Mouse (Mus musculus) kidney, embryonic 14.5 days (tissue): ENCODE measurements at regions not wholly inside any gene's neighbourhood (a gene's known extent, or its start where the extent isn't known, plus 50 kb on each side); places are given as distances from the start of the nearest gene placed in this dataset.

Source experiments
- ATAC-seq: fragments of 200-750 bp; cut with Nextera tagmentation; 2 replicates; pipeline ENCODE4 v1.8.0; 2017; ENCODE audit warnings: moderate number of reproducible peaks, mild to moderate bottlenecking, moderate TSS enrichment, moderate library complexity; ENCODE audit not compliant: low FRiP score, low TSS enrichment
- H3K27ac ChIP-seq: fragments of 300-500 bp; sonication (generic); 2 replicates; pipeline ENCODE4 v1.5.1; 2014; ENCODE audit warnings: low read depth, mild to moderate bottlenecking, low read length, moderate library complexity, mixed read lengths
- H3K27me3 ChIP-seq: fragments of 300-500 bp; sonication (generic); 2 replicates; pipeline ENCODE4 v1.6.1; 2014; ENCODE audit warnings: mild to moderate bottlenecking, low read length; ENCODE audit not compliant: control insufficient read depth, insufficient read depth
- H3K36me3 ChIP-seq: fragments of 300-500 bp; sonication (generic); 2 replicates; pipeline ENCODE4 v1.6.1; 2014; ENCODE audit warnings: low read length, mixed read lengths; ENCODE audit not compliant: control insufficient read depth, insufficient read depth
- H3K4me1 ChIP-seq: fragments of 300-500 bp; sonication (generic); 2 replicates; pipeline ENCODE4 v1.6.1; 2014; ENCODE audit warnings: low read length, mixed read lengths; ENCODE audit not compliant: control insufficient read depth, insufficient read depth
- H3K4me2 ChIP-seq: fragments of 300-500 bp; sonication (generic); replicated peaks from 2 replicates; pipeline ENCODE4 v1.6.1; 2014; ENCODE audit warnings: low read depth, mild to moderate bottlenecking, low read length
- H3K4me3 ChIP-seq: fragments of 300-500 bp; sonication (generic); 2 replicates; pipeline ENCODE4 v1.5.1; 2014; ENCODE audit warnings: mild to moderate bottlenecking, low read length
- H3K9ac ChIP-seq: fragments of 300-500 bp; sonication (generic); 2 replicates; pipeline ENCODE4 v1.6.1; 2014; ENCODE audit warnings: low read depth, mild to moderate bottlenecking, low read length, moderate library complexity
- H3K9me3 ChIP-seq: fragments of 300-500 bp; sonication (generic); 2 replicates; pipeline ENCODE4 v1.6.1; 2016; ENCODE audit warnings: low read length; ENCODE audit not compliant: control insufficient read depth
- WGBS: fragments of 180-500 bp; shearing (Covaris S2); extraction: QIAGEN DNeasy Blood & Tissue Kit; methylation state at CpG from one replicate; pipeline ENCODE4 v1.1.7; 2014; 5-methylcytosine and 5-hydroxymethylcytosine counted together

DNA sequence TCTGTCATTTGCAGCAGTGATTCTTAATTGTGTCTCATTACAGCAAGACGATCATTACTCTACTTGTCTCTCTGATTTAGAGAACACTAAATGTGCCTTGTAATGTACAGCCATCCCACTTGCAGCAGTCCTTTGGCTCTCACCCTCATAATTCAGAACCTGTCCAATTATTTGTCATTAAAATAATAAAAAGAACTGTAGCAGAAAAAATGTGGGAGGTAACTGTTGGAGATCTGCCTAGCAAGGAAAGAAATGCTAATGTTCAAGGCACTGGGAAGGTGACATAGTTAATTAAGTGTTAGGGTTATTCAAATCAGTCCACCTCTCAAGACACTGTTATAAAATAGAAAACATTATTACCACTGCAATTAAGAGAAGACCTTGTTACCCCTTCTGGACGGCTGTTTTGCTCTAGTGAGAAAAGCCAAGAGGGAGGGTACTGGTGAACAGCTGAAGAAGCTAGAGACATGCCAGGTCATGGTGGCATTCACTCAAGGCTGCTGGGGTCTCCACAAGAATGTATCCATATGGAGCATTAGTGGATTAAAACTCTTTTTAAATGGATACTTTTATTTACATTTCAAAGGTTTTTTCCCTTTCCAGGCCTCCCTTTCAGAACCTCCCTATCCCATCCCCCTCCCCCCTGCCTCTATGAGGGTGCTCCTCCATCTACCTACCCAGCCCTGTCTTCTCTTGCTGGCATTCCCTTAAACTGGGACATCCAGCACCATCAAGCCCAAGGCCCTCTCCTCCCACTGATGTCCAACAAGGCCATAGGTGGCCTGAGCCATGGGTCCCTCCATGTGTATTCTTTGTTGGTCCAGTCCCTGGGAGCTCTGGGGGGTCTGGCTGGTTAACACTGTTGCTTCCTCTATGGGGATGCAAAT, 69.4 kb downstream of the Gm11487 start:
- Histone ChIP-seq H3K4me3 (no peak overlapping the region), H3K27ac (no peak overlapping the region), H3K4me1 (no peaks in the 10 kb centered on the region), H3K36me3 (no peaks in the 10 kb centered on the region), H3K9ac (no peak overlapping the region), H3K27me3 (no peaks in the 10 kb centered on the region), H3K4me2 (no peak overlapping the region), H3K9me3 (no peaks in the 10 kb centered on the region)
- peak; percentile 88 for ATAC-seq
- 17% methylated on average over 2 of the region's 2 CpGs for whole genome bisulfite sequencing
